Mouse (Mus musculus) cerebellum, postnatal 14 days (tissue): ENCODE data around the gene Fap.

Experiments used
- DNase-seq, 2 experiments: peaks; one replicate each; pipeline ENCODE4 v3.0.0; 2021; ENCODE audit warnings: mixed read lengths in 2 of 2

Fap gene

GRCm38 (mm10) chr2:62459241-62460174 is 114.4 kb downstream of the Fap start:
- peak; percentile 11 to 13 for DNase-seq

GRCm38 (mm10) chr2:62458070-62458469 is 115.8 kb downstream of the Fap start:
- peak; percentile 7 to 47 for DNase-seq

DNA sequence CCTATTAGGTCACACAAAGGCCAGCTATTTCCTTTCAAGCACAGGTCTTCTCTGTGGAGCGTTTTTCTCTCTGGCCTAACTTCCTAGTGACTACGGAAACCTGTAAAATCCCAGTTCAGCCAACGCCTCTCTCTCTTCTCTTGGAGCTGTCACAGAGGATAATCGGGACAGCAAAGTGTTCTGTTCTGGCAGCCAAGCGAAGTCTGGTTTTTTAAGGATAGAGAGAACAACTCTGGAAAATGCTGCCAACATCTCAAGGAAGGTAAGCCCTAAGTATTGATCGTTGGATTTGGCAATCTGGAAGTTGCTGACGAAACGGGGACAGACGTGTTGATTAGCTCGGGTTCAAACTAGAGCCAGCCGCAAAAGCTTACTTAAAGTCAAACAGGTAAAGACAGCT is 118.9 kb downstream of the Fap start:
- DNase-seq: no peak

DNA sequence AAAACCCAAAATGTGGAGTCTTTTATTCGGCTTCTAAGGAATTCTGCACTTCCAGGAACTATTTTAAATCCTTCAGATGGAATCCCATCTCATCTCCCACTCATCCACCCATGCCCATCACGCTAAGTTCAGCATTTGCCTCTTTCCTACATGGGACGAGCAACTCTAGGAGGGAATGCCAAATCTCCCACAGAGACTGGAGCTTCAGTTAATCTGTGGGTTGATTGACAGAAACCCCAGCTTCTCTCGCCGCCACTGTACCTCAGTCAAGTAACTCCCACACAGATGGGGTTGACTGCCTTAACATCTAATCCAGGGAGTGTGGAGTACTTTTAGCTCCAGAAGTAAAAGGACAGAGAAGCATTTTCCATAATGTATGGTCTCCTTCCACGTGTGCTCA is 119.8 kb downstream of the Fap start:
- no peak for DNase-seq
